Mouse (Mus musculus): ENCODE measurements around the gene Sphk2. TPM values are rescaled to one million over a fixed set of nuclear protein-coding genes. Genes with fewer than 3 reads are reported as not detected.

Sphk2 gene
- polyA plus RNA-seq, 2 experiments, result 27.5 to 36.9 TPM

DNA sequence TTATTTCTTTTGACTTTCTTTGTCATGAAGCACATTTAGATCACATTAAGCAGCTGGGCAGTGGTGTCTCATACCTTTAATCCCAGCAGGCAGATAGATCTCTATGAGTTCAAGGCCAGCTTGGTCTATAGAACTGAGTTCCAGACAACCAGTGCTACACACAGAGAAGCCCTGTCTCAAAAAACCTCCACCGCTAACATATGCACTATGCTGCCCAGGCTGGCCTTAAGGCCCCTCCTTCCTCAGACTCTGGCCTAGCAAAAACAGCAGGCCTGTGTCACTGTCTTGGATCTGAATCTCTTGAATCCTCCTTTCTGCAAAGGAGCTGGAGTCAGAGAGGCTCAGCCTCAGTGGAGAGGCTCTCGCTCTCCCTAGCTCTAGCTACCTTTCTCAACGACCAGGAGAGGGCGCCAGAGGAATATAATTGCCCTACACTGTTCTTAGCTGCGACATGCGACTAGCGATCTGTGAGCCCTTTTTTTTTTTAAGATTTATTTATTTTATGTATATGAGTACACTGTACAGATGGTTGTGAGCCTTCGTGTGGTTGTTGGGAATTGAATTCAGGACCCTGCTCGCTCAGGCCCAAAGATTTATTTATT, 21.5 kb upstream of the Sphk2 start:
- no peak overlapping the region for H3K9ac ChIP-seq (ENCODE audit: low read depth, low read length, severe bottlenecking)
- no peaks in the 10 kb centered on the region for H3K36me3 ChIP-seq (ENCODE audit: control insufficient read depth, insufficient read depth, low read length)
- ATAC-seq (ENCODE audit: low FRiP score, low read depth) (peak; percentile 79; the same call in 1 of the 2 replicates), DNase-seq (ENCODE audit: low spot score) (peak; percentile 72)
- H3K4me2 ChIP-seq (replicated peaks; ENCODE audit: low read depth, low read length, severe bottlenecking), result no peak overlapping the region
- no peak for TF ChIP-seq POLR2A (IDR thresholded peaks at IDR 0.05; ENCODE audit: borderline replicate concordance, extremely low read depth, insufficient read depth, insufficient read length)
- 11% methylated on average over 9 of the region's 9 CpGs for WGBS
- no peak overlapping the region for H3K27ac ChIP-seq (replicated peaks; ENCODE audit: low read depth, low read length)
- H3K27me3 ChIP-seq (ENCODE audit: control insufficient read depth, insufficient read depth, low read length), result no peaks in the 10 kb centered on the region
- H3K4me1 ChIP-seq (ENCODE audit: control insufficient read depth, insufficient read depth, low read length), result no peaks in the 10 kb centered on the region
- no peaks in the 10 kb centered on the region for H3K9me3 ChIP-seq (ENCODE audit: control insufficient read depth, low read length)
- H3K4me3 ChIP-seq (replicated peaks; ENCODE audit: low read length), result no peak overlapping the region

DNA sequence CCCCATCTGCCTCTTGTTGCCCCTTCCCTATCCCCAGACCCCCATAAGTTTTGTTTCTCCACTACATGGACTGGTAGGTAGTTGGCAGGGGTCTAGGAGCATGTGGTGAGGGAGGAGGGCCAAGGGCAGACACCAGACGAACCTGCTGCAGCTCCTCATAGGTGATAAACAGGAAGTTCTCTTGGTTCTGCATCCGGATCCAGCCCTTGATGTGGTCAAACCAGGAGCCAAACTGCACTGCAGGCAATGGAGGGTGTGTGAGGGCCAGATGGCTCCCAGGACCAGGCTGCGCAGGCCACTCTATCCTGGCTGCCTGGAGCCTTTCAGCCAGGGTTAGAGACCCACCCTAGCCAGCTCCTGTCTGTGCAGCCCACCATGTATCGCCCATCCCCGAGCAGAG, 15.7 kb upstream of the Sphk2 start:
- 66% methylated on average over 4 of the region's 5 CpGs for WGBS
- H3K36me3 ChIP-seq (ENCODE audit: control insufficient read depth, insufficient read depth, low read length), result peaks cover 8% of the 10 kb centered on the region; the same call in 1 of the 2 replicates

DNA sequence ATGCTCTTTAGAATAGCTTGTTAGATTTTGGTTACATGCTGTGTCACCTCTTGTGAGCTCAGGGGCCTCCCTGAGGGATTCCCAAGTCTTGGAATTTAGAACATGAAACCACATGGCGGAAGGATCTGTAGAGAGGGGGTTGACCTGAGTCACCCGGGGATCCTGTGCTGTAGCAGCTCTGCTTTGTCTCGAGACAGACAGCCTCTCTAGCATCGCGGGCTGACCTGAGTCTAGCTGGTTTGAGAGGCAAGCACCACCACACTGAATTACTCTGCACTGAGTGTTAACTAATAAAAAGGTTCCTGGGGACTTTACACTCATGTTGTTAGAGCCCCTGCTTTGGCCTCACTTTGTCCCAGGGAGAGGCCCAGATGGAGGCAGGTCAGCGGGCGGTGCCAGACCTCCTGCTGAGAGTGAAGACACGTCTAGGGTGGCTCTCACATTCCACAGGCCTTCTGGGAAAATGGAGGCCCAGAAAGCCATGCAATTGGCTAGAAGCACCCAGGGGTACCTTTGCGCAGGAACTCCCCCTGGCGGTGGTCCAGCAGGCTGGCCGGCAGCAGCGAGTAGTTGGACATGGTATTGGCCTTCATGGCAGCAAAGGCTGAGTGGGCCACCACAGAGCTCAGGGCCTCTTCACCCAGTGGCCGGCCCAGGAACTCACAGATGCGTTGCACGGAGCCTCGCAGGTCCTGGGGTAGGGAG, 13.1 kb upstream of the Sphk2 start:
- Histone ChIP-seq H3K4me1 (ENCODE audit: control insufficient read depth, insufficient read depth, low read length) (peaks cover 8% of the 10 kb centered on the region; the same call in 1 of the 2 replicates), H3K36me3 (ENCODE audit: control insufficient read depth, insufficient read depth, low read length) (peaks cover 27% of the 10 kb centered on the region), H3K27me3 (ENCODE audit: control insufficient read depth, insufficient read depth, low read length) (no peaks in the 10 kb centered on the region), H3K4me3 (replicated peaks; ENCODE audit: low read length) (no peak overlapping the region), H3K27ac (replicated peaks; ENCODE audit: low read depth, low read length) (no peak overlapping the region), H3K9ac (ENCODE audit: low read depth, low read length, severe bottlenecking) (peak overlapping the region; percentile 16; the same call in 1 of the 2 replicates), H3K9me3 (ENCODE audit: control insufficient read depth, low read length) (no peaks in the 10 kb centered on the region), H3K4me2 (replicated peaks; ENCODE audit: low read depth, low read length, severe bottlenecking) (no peak overlapping the region)
- ATAC-seq (ENCODE audit: low FRiP score, low read depth) (peak; percentile 27), DNase-seq (ENCODE audit: low spot score) (peak; percentile 49)
- 13% methylated on average over 16 of the region's 16 CpGs for WGBS
- TF ChIP-seq POLR2A (IDR thresholded peaks at IDR 0.05; ENCODE audit: borderline replicate concordance, extremely low read depth, insufficient read depth, insufficient read length), result no peak

More for the DNA sequence above, 15.7 kb upstream of the Sphk2 start:
- DNase-seq (ENCODE audit: low spot score), result no peak
- H3K4me3 ChIP-seq (replicated peaks; ENCODE audit: low read length), result no peak overlapping the region
- H3K27ac ChIP-seq (replicated peaks; ENCODE audit: low read depth, low read length), result no peak overlapping the region
- H3K9me3 ChIP-seq (ENCODE audit: control insufficient read depth, low read length), result no peaks in the 10 kb centered on the region
- H3K4me1 ChIP-seq (ENCODE audit: control insufficient read depth, insufficient read depth, low read length), result peaks cover 8% of the 10 kb centered on the region; the same call in 1 of the 2 replicates
- TF ChIP-seq POLR2A (IDR thresholded peaks at IDR 0.05; ENCODE audit: borderline replicate concordance, extremely low read depth, insufficient read depth, insufficient read length), result no peak
- H3K9ac ChIP-seq (ENCODE audit: low read depth, low read length, severe bottlenecking), result no peak overlapping the region
- H3K4me2 ChIP-seq (replicated peaks; ENCODE audit: low read depth, low read length, severe bottlenecking), result no peak overlapping the region
- H3K27me3 ChIP-seq (ENCODE audit: control insufficient read depth, insufficient read depth, low read length), result no peaks in the 10 kb centered on the region
- ATAC-seq (ENCODE audit: low FRiP score, low read depth), result no peak

DNA sequence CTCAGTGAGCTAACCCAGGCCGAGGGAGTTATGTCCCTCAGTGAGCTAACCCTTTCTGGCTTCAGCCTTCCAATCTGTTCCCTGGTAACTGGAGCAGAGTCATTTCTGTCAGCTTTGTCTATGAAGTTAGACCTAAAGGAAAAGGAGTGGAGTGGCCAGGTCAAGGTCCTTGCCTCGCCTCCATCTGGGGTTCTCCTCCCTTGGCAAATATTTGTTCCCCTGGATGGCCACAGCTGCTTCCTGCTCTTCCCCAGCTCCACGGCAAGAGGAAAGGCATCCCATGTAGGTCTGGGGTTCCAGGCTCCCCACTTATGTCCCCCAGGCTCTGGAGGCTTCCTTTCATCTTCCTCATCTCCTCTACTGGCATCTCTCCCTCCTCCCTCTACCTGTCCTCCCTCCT, 9.8 kb upstream of the Sphk2 start:
- H3K9ac ChIP-seq (ENCODE audit: low read depth, low read length, severe bottlenecking), result no peak overlapping the region
- H3K4me1 ChIP-seq (ENCODE audit: control insufficient read depth, insufficient read depth, low read length), result peaks cover 8% of the 10 kb centered on the region; the same call in 1 of the 2 replicates
- ATAC-seq (ENCODE audit: low FRiP score, low read depth) (no peak), DNase-seq (ENCODE audit: low spot score) (no peak)
- H3K9me3 ChIP-seq (ENCODE audit: control insufficient read depth, low read length), result no peaks in the 10 kb centered on the region
- no peak for TF ChIP-seq POLR2A (IDR thresholded peaks at IDR 0.05; ENCODE audit: borderline replicate concordance, extremely low read depth, insufficient read depth, insufficient read length)
- no peak overlapping the region for H3K27ac ChIP-seq (replicated peaks; ENCODE audit: low read depth, low read length)
- peaks cover 59% of the 10 kb centered on the region for H3K36me3 ChIP-seq (ENCODE audit: control insufficient read depth, insufficient read depth, low read length)
- no peak overlapping the region for H3K4me2 ChIP-seq (replicated peaks; ENCODE audit: low read depth, low read length, severe bottlenecking)
- WGBS, result 77% methylated on average over 2 of the region's 3 CpGs
- H3K27me3 ChIP-seq (ENCODE audit: control insufficient read depth, insufficient read depth, low read length), result no peaks in the 10 kb centered on the region
- no peak overlapping the region for H3K4me3 ChIP-seq (replicated peaks; ENCODE audit: low read length)

DNA sequence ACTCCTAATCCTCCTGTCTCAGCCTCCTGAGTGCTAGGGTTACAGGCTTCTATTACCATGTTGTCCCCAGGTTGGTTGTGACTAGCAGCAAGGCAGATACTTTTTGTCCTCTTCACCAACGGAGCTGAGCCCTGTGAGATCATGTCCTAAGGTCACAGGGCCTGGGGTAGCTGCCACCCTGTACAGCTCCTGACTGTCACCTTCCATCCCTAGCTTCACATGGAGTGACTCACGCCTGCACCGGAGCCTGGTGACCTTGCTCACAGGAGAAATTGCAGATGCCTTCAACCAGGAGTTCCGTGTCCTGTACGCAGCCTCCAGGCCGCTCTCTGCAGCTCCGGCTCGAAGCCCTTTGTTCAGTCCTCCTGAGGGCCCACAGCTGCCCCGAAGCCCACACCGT, 8.6 kb upstream of the Sphk2 start:
- ATAC-seq (ENCODE audit: low FRiP score, low read depth), result no peak
- peaks cover 71% of the 10 kb centered on the region for H3K36me3 ChIP-seq (ENCODE audit: control insufficient read depth, insufficient read depth, low read length)
- peaks cover 8% of the 10 kb centered on the region; the same call in 1 of the 2 replicates for H3K4me1 ChIP-seq (ENCODE audit: control insufficient read depth, insufficient read depth, low read length)
- no peak overlapping the region for H3K27ac ChIP-seq (replicated peaks; ENCODE audit: low read depth, low read length)
- DNase-seq (ENCODE audit: low spot score), result no peak
- H3K27me3 ChIP-seq (ENCODE audit: control insufficient read depth, insufficient read depth, low read length), result no peaks in the 10 kb centered on the region
- no peak overlapping the region for H3K9ac ChIP-seq (ENCODE audit: low read depth, low read length, severe bottlenecking)
- no peaks in the 10 kb centered on the region for H3K9me3 ChIP-seq (ENCODE audit: control insufficient read depth, low read length)
- no peak for TF ChIP-seq POLR2A (IDR thresholded peaks at IDR 0.05; ENCODE audit: borderline replicate concordance, extremely low read depth, insufficient read depth, insufficient read length)
- WGBS, result 97% methylated on average over 10 of the region's 10 CpGs
- no peak overlapping the region for H3K4me3 ChIP-seq (replicated peaks; ENCODE audit: low read length)
- H3K4me2 ChIP-seq (replicated peaks; ENCODE audit: low read depth, low read length, severe bottlenecking), result no peak overlapping the region

Measured in limb, embryonic 14.5 days (tissue).